Mouse (Mus musculus) adrenal gland, postnatal 0 days (tissue): ENCODE data around the gene Dnal1. TPM values are rescaled to one million over a fixed set of nuclear protein-coding genes. Genes with fewer than 3 reads are reported as not detected.

ENCODE experiments used
- polyA plus RNA-seq: library from polyadenylated mRNA; unstranded; fragments of >200 nt; fragmentation: Nextera tagmentation; extraction: Ambion mirVana; gene quantifications from 2 replicates; pipeline ENCODE4 v1.2.1, GENCODE M21; 2015

Gene Dnal1
- 2.6 and 3.9 TPM in 2 replicates for polyA plus RNA-seq

DNA sequence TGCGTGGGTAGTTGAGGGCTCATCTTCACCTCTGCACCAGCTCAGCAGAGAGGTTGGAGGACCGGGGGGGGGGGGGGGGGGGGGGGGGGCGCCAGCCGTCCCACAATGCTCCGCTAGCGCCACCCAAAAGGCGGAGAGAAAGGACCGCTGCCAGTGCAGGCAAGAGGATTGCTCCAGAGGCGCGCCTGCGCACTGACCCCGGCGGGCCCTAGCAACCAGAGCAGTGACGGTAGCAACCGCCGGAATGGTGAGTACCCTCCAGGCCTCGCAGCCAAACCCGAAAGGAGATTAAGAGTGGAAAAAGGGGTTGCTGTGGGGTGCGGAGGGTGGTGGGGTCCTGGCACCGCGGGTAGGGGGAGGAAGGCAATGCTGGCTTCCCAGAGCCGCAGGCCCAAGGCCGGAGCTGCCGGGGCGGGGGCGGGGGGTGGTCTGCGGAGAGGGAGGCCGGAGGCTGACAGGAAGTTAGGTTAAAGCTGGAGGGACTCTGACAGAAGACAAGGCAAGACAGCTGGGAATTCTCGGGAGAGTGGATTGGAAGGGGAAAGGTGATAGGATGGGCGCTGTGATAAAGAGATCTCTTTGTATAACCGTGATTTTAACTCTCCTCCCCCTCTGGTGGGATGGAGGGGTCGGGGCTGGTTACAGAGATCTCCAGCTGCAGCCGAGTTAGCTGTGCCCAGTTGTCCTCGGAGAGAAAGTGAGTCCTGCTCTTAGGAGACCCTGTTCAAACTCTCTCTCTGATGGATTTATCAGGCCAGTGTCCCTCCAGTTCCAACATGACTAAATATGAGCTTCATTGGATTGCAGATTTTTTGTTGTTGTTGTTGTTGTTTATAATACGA is at the start of gene Dnal1:
Dnal1 (plus strand) TSS at position 214 of the 842 bp plus-strand sequence.

DNA sequence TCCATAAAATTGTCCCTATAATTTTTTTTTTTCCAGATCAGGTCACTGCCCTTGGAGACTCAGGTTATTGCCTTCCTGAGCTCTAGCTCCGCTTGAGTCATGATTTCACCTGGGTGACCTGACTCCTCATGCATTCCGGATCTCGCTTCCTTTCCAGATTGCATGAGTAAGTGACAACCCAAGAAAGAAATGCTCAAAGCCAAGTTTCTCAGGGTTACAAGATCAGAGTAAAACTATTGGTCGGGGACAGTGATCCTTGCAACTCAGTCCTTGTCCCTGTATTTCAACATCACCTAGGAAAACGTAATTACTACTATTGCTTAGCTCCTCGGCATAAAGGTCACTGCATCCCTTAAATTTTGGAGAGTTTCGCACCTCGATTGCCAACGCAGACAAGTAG is 45.2 kb upstream of the Dnal1 start, which contains the start of gene Acot5:
Acot5 (plus strand) TSS at position 340 of the 400 bp plus-strand sequence.

DNA sequence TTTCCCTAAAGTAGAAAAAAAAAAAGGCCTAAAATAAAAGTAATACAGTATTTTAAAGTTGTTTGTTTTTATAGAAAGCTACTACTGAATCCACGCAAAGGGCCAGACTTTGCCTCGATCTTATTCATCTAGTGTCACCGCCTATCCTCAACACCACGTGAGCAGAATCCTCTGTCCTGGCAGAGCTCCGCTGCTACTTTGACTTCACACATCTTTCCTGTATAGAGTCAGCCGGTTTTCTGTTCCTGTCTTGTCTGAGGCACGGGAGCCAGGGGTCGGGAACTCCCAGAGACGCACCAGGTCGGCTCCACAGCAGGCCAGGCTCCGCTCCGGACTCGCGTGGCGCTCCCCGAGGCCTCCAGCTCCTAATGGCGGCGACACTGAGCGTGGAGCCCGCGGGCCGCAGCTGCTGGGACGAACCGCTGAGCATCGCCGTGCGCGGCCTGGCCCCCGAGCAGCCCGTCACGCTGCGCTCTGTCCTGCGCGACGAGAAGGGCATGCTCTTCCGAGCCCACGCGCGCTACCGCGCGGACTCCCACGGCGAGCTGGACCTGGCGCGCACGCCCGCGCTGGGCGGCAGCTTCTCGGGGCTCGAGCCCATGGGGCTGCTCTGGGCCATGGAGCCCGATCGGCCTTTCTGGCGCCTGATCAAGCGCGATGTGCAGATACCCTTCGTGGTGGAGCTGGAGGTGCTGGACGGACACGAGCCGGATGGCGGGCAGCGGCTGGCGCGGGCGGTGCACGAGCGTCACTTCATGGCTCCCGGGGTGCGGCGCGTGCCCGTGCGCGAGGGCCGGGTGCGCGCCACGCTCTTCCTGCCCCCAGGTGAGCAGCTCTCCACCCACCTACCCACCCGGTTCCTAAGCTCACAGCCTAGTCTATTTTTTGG is 13.3 kb upstream of the Dnal1 start, which contains the start of gene Acot6:
Acot6 (plus strand) TSS at position 51 of the 889 bp plus-strand sequence.

DNA sequence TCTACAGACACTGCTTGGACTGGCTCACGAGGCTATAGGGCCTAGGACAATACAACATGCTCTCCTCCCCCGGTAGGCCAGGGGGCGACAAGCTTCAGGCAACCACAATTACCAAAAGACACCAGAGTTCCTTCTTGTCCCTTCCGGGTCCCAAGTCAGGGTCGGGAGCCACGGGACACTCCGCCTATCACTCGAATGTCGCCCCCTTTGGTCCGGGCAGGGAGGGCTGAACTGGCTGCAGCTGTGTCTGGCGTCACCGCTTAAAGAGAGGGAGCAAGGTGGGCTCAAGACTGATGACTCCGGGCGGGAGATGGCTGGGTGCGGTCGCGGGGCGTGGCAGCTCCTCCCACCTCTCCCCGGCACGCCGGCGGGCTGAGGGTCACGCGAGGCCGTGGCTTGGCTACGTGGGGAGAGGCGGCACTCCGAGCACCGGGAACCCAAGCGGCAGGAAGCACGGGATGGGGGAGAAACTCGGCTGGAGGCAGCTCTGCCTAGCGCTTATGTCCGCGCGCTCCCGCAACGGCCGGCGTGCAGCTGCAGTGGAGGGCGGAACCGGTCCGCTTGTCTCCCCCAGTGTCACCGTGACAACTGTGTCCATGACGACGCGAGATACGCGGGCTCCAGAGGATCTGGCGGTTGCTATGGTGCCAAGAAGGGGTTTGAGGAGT is 33.9 kb downstream of the Dnal1 start, which contains the start of gene Pnma1:
Pnma1 (minus strand) TSS at position 536 of the 668 bp plus-strand sequence.

Other genes starting within 250 kb of the Dnal1 start
- gene Numb, start 192.4 kb upstream of the Dnal1 start, polyA plus RNA-seq = 16.5 and 21.9 TPM in 2 replicates
- gene Riox1, start 163.8 kb upstream of the Dnal1 start, polyA plus RNA-seq = 8.9 and 13.2 TPM in 2 replicates
- gene Heatr4, start 129.5 kb upstream of the Dnal1 start, polyA plus RNA-seq = 0.04 TPM in 1 of 2 replicates, not detected in the other
- gene Acot2, start 126.5 kb upstream of the Dnal1 start, polyA plus RNA-seq = 24.9 and 29.5 TPM in 2 replicates
- 17.7 and 24.3 TPM in 2 replicates for gene Acot1, start 104.9 kb upstream of the Dnal1 start, polyA plus RNA-seq
- 0.98 and 2.6 TPM in 2 replicates for gene Acot4, start 76.0 kb upstream of the Dnal1 start, polyA plus RNA-seq
- gene Gm49366, start 75.4 kb upstream of the Dnal1 start, polyA plus RNA-seq = not detected in 2 replicates
- gene Acot3, start 62.2 kb upstream of the Dnal1 start, polyA plus RNA-seq = 0.95 and 2.7 TPM in 2 replicates
- not detected in 2 replicates for gene Acot5, start 45.0 kb upstream of the Dnal1 start, polyA plus RNA-seq
- 1.8 and 2.7 TPM in 2 replicates for gene Acot6, start 13.7 kb upstream of the Dnal1 start, polyA plus RNA-seq
- gene Pnma1, start 34.1 kb downstream of the Dnal1 start, polyA plus RNA-seq = 0.86 and 0.93 TPM in 2 replicates
- gene Elmsan1, start 104.5 kb downstream of the Dnal1 start, polyA plus RNA-seq = 6.8 and 9.4 TPM in 2 replicates
- 27.2 and 44.7 TPM in 2 replicates for gene Ptgr2, start 170.9 kb downstream of the Dnal1 start, polyA plus RNA-seq
- gene Zfp410, start 202.5 kb downstream of the Dnal1 start, polyA plus RNA-seq = 36.3 and 43.1 TPM in 2 replicates
- 31.9 and 45.2 TPM in 2 replicates for gene Coq6, start 247.3 kb downstream of the Dnal1 start, polyA plus RNA-seq
- 1.3 and 1.4 TPM in 2 replicates for gene Fam161b, start 247.5 kb downstream of the Dnal1 start, polyA plus RNA-seq